Mouse (Mus musculus) CH12.LX (cell line): ENCODE data around the gene 4930562C15Rik. TPM values are rescaled to one million over a fixed set of nuclear protein-coding genes. Genes with fewer than 3 reads are reported as not detected.

ENCODE experiments used
- DNase-seq: peaks from one replicate; pipeline ENCODE4 v3.0.0-alpha.2; 2013; ENCODE audit errors: extremely low read depth
- H3K27ac ChIP-seq: 2 replicates; pipeline ENCODE4 v1.5.1; 2012; ENCODE audit warnings: low read depth, mild to moderate bottlenecking, control low read depth, moderate library complexity; ENCODE audit not compliant: insufficient read depth
- H3K27me3 ChIP-seq: replicated peaks from 2 replicates; pipeline ENCODE3; 2012; ENCODE audit warnings: inconsistent platforms
- H3K36me3 ChIP-seq, 2 experiments: replicated peaks in 1 of 2; 2 replicates each; pipeline versions ENCODE3 to v1.6.1; 2012; ENCODE audit warnings: inconsistent platforms in 1 of 2, low read length in 1 of 2, mild to moderate bottlenecking in 1 of 2, mixed read lengths in 1 of 2, moderate library complexity in 1 of 2; ENCODE audit not compliant: control insufficient read depth in 1 of 2, insufficient read depth in 1 of 2
- H3K4me1 ChIP-seq, 2 experiments: 2 replicates each; pipeline ENCODE4 v1.6.1; 2012; ENCODE audit warnings: inconsistent platforms in 1 of 2, moderate library complexity in 1 of 2; ENCODE audit not compliant: insufficient read depth in 2 of 2, control insufficient read depth in 1 of 2
- H3K4me2 ChIP-seq: 2 replicates; pipeline ENCODE4 v1.6.1; 2012; ENCODE audit warnings: low read depth, mild to moderate bottlenecking, control low read depth; ENCODE audit not compliant: poor library complexity, insufficient read depth, severe bottlenecking
- H3K4me3 ChIP-seq, 3 experiments: fragments of 150-350 bp in 1 of 3; sonication (generic) in 1 of 3; replicated peaks in 1 of 3; 2 replicates each; pipeline versions ENCODE3 to v1.5.1; 2011 to 2012; ENCODE audit warnings: low read depth in 2 of 3, low read length in 2 of 3, mild to moderate bottlenecking in 2 of 3, moderate library complexity in 2 of 3, control low read depth in 1 of 3, improper control_type of control experiment in 1 of 3, inconsistent platforms in 1 of 3, mixed read lengths in 1 of 3; ENCODE audit not compliant: poor library complexity in 1 of 3
- H3K79me2 ChIP-seq: replicated peaks from 2 replicates; pipeline ENCODE4 v1.6.1; 2012; ENCODE audit warnings: mild to moderate bottlenecking, moderate library complexity; ENCODE audit not compliant: control insufficient read depth, poor library complexity, insufficient read depth, severe bottlenecking; ENCODE audit errors: extremely low read depth
- H3K9ac ChIP-seq: 2 replicates; pipeline ENCODE4 v1.6.1; 2012; ENCODE audit warnings: low read depth, mild to moderate bottlenecking, control low read depth, moderate library complexity; ENCODE audit not compliant: insufficient read depth
- H3K9me3 ChIP-seq: replicated peaks from 2 replicates; pipeline ENCODE3; 2012; ENCODE audit warnings: low read length, inconsistent platforms, mixed read lengths
- BHLHE40 ChIP-seq: IDR thresholded peaks from 2 replicates; pipeline ENCODE4 v1.6.1; 2011; ENCODE audit warnings: mild to moderate bottlenecking, low read depth, low read length, improper control_type of control experiment
- CHD1 ChIP-seq: IDR thresholded peaks from 2 replicates; pipeline ENCODE4 v1.6.1; 2012; ENCODE audit warnings: low read depth, low read length, improper control_type of control experiment, inconsistent platforms
- CTCF ChIP-seq, 2 experiments: IDR thresholded peaks in 1 of 2; conservative IDR thresholded peaks in 1 of 2; 2 replicates each; pipeline ENCODE4 v1.5.1; 2011 to 2012; ENCODE audit warnings: low read depth in 2 of 2, low read length in 2 of 2, improper control_type of control experiment in 1 of 2, inconsistent platforms in 1 of 2, mild to moderate bottlenecking in 1 of 2, moderate library complexity in 1 of 2
- E2F4 ChIP-seq: IDR thresholded peaks from 2 replicates; pipeline ENCODE4 v1.6.1; 2011; ENCODE audit warnings: low read depth, low read length, improper control_type of control experiment; ENCODE audit not compliant: insufficient replicate concordance
- ETS1 ChIP-seq: conservative IDR thresholded peaks from 2 replicates; pipeline ENCODE4 v1.6.1; 2012; ENCODE audit warnings: low read depth, mild to moderate bottlenecking, inconsistent platforms, low read length, improper control_type of control experiment, moderate library complexity
- IRF4 ChIP-seq: IDR thresholded peaks from 2 replicates; pipeline ENCODE4 v1.6.1; 2014; ENCODE audit warnings: low read depth, mild to moderate bottlenecking, inconsistent platforms, low read length, improper control_type of control experiment
- JUN ChIP-seq: IDR thresholded peaks from 2 replicates; pipeline ENCODE4 v1.6.1; 2011; ENCODE audit warnings: low read depth, mild to moderate bottlenecking, low read length, improper control_type of control experiment, moderate library complexity; ENCODE audit not compliant: insufficient read depth
- KAT2A ChIP-seq: IDR thresholded peaks from 2 replicates; pipeline ENCODE4 v1.6.1; 2012; ENCODE audit warnings: low read length, improper control_type of control experiment, inconsistent platforms; ENCODE audit not compliant: insufficient replicate concordance
- MAFK ChIP-seq: IDR thresholded peaks from 2 replicates; pipeline ENCODE4 v1.6.1; 2011; ENCODE audit warnings: low read length, improper control_type of control experiment; ENCODE audit not compliant: insufficient replicate concordance
- MAX ChIP-seq: IDR thresholded peaks from 2 replicates; pipeline ENCODE4 v1.6.1; 2011; ENCODE audit warnings: low read length, improper control_type of control experiment
- MAZ ChIP-seq: IDR thresholded peaks from 2 replicates; pipeline ENCODE4 v1.6.1; 2012; ENCODE audit warnings: low read depth, mild to moderate bottlenecking, inconsistent platforms, low read length, improper control_type of control experiment, moderate library complexity
- NELFE ChIP-seq: IDR thresholded peaks from 2 replicates; pipeline ENCODE4 v1.6.1; 2011; ENCODE audit warnings: low read depth, low read length, improper control_type of control experiment
- NRF1 ChIP-seq: IDR thresholded peaks from 2 replicates; pipeline ENCODE4 v1.6.1; 2014; ENCODE audit warnings: low read depth, mild to moderate bottlenecking, inconsistent platforms, low read length, improper control_type of control experiment, moderate library complexity
- POLR2AphosphoS2 ChIP-seq: IDR thresholded peaks from 2 replicates; pipeline ENCODE4 v1.6.1; 2011; ENCODE audit warnings: low read depth, low read length, improper control_type of control experiment
- RAD21 ChIP-seq: IDR thresholded peaks from 2 replicates; pipeline ENCODE4 v1.6.1; 2011; ENCODE audit warnings: low read depth, mild to moderate bottlenecking, low read length, improper control_type of control experiment, moderate library complexity
- SIN3A ChIP-seq: IDR thresholded peaks from 2 replicates; pipeline ENCODE4 v1.6.1; 2012; ENCODE audit warnings: low read length, improper control_type of control experiment, inconsistent platforms
- TBP ChIP-seq: conservative IDR thresholded peaks from 2 replicates; pipeline ENCODE4 v1.6.1; 2011; ENCODE audit warnings: low read depth, low read length, improper control_type of control experiment
- UBTF ChIP-seq: IDR thresholded peaks from 2 replicates; pipeline ENCODE4 v1.6.1; 2012; ENCODE audit warnings: low read depth, mild to moderate bottlenecking, inconsistent platforms, low read length, improper control_type of control experiment, moderate library complexity
- USF2 ChIP-seq: conservative IDR thresholded peaks from 2 replicates; pipeline ENCODE4 v1.6.1; 2011; ENCODE audit warnings: low read depth, low read length, improper control_type of control experiment
- dilution Hi-C: fragments of 300-500 bp; cut with MboI; formaldehyde crosslinking; loops from 2 replicates; pipeline ENCODE4 v1.14.3; 2020; ENCODE audit warnings: low sequenced_read_pairs; ENCODE audit not compliant: extremely low pct_unique_long_range_greater_than_20kb, extremely low pct_ligation_motif_present
- in situ Hi-C: fragments of 300-500 bp; cut with MboI; formaldehyde crosslinking; loops from 3 replicates; pipeline ENCODE4 v1.14.3; 2019; ENCODE audit warnings: low sequenced_read_pairs, low pct_ligation_motif_present, low pct_unique_long_range_greater_than_20kb, mixed read lengths
- polyA plus RNA-seq: library from polyadenylated mRNA; unstranded; fragments of >175 nt; gene quantifications from 2 replicates; pipeline ENCODE4 v1.2.1, GENCODE M21; 2012; ENCODE audit warnings: low read depth; ENCODE audit not compliant: insufficient read length
- total RNA-seq, 2 experiments: library from RNA; depleted of rRNA; stranded (reverse); fragments of 300-350 nt in 1 of 2; fragments of >200 nt in 1 of 2; gene quantifications; 2 replicates each; pipeline ENCODE4 v1.2.3; 2012 to 2014

The 4930562C15Rik gene
- total and polyA plus RNA-seq, 3 experiments, result 0.13 to 0.80 (median 0.20) TPM

DNA sequence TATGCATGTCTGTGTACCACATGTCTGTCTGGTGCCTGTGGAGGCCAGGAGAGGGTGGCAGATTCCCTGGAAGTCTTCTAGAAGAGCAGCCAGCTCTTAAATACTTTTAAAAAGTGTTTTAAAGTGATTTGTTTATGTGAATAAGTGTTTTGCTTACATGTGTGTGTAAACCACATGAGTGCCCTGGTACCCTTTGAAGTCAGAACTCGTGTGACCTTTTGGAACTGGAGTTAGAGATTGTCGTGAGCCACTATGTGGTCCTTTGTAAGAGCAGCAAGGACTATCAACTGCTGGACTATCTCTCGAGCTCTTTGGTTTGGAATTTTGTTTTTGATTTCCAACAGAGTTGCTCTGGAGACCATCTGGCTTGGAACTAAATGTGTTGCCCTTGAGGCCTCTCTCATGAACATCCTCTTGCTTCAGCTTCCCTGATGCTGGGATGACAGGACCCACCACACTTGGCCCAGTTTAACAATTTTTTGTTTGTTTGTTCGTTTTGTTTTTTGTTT, 55.0 kb downstream of the 4930562C15Rik start:
- Histone ChIP-seq H3K9me3 (no peaks in the 10 kb centered on the region), H3K79me2 (peaks cover 2% of the 10 kb centered on the region; the same call in 1 of the 2 replicates), H3K27me3 (no peaks in the 10 kb centered on the region), H3K9ac (no peak overlapping the region), H3K27ac (no peak overlapping the region), H3K4me3 (no peak overlapping the region), H3K4me2 (no peak overlapping the region), H3K4me1 (peaks cover 4 to 34% of the 10 kb centered on the region in 2 experiments), H3K36me3 (peaks cover 0 to 3% of the 10 kb centered on the region in 2 experiments)
- TF ChIP-seq UBTF (no peak), TBP (no peak), KAT2A (no peak), USF2 (no peak), E2F4 (no peak), JUN (no peak), MAZ (no peak), POLR2AphosphoS2 (no peak), IRF4 (no peak), CHD1 (no peak), NRF1 (no peak), CTCF (conservative IDR thresholded peaks at IDR 0.05 in 1 of 2, IDR thresholded peaks at IDR 0.05 in 1 of 2; ENCODE audit: low read depth in 2 of 2, low read length in 2 of 2) (no peak), MAFK (no peak)
- dilution Hi-C loops (no loop called here), in situ Hi-C loops (no loop called here)
- no peak for DNase-seq

DNA sequence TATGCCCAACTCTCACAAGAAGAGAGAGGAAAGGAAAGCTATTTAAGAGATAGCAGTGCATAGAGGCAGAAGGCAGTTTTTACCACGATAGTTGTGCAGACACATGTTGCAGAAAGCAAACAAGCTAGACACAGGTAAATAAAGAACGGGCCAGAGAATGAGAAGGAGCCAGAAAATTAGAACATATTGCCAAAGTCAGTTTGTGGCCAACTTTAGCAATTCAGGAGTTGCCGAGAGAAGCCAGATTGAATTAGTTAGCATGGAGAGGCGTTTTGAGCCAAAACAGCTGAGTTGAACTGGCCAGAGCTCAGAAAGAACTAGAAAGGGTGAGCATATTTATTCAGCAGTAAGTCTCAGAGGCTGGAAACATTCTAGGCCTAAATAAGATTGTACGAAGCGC, 57.0 kb downstream of the 4930562C15Rik start:
- TF ChIP-seq E2F4, result no peak
- TF ChIP-seq KAT2A, result no peak
- TF ChIP-seq ETS1, result no peak
- no peak for TF ChIP-seq JUN
- no peak for TF ChIP-seq USF2
- TF ChIP-seq MAZ, result no peak
- no peak for TF ChIP-seq NELFE
- TF ChIP-seq SIN3A, result no peak
- TF ChIP-seq BHLHE40, result no peak
- TF ChIP-seq MAX, result no peak
- no peak for TF ChIP-seq MAFK
- TF ChIP-seq RAD21, result no peak
- Histone ChIP-seq H3K4me2 (no peak overlapping the region), H3K4me1 (peaks cover 5 to 31% of the 10 kb centered on the region in 2 experiments), H3K9me3 (no peaks in the 10 kb centered on the region), H3K27me3 (no peaks in the 10 kb centered on the region), H3K79me2 (peaks cover 2% of the 10 kb centered on the region; the same call in 1 of the 2 replicates), H3K36me3 (peaks cover 0 to 3% of the 10 kb centered on the region in 2 experiments), H3K27ac (no peak overlapping the region), H3K4me3 (no peak overlapping the region), H3K9ac (no peak overlapping the region)
- DNase-seq, result no peak
- in situ Hi-C loops, result no loop called here
- dilution Hi-C loops, result no loop called here
